ENCODE assay signal across 26 mouse cellular contexts in genomic region chr9:29288003-29288704, GRCm38 (mm10).
DNase-seq lines count a peak whose midpoint lies in the region; ATAC-seq lines count a peak whose summit lies in the region.
"Had no signal": no experiment of that assay in that cellular context is flagged by ENCODE, and none has a peak within 500 bp of the region (broad histone marks: within the 10 kb centered on the region; RNA-seq: fewer than 3 reads in every experiment).

No protein-coding gene starts in this region.

- no peaks in the 10 kb centered on the region for H3K9me3 ChIP-seq in heart, embryonic 10.5 days
- no peaks in the 10 kb centered on the region for H3K9me3 ChIP-seq in heart, embryonic 16.5 days (replicated peaks; ENCODE audit: control insufficient read depth, low read length)
- no peaks in the 10 kb centered on the region for H3K9me3 ChIP-seq in forebrain, embryonic 14.5 days (replicated peaks; ENCODE audit: control insufficient read depth, low read length)
- H3K9me3 ChIP-seq in hindbrain, embryonic 13.5 days, result no peaks in the 10 kb centered on the region
- H3K9me3 ChIP-seq: embryonic facial prominence, embryonic 13.5 days; forebrain, embryonic 13.5 days; G1E; hindbrain, embryonic 15.5 days; midbrain, embryonic 12.5 days; neural tube, embryonic 15.5 days; stomach, embryonic 15.5 days had no signal

- WGBS in heart, embryonic 10.5 days, result 48% methylated on average over 7 of the region's 7 CpGs
- WGBS in heart, embryonic 16.5 days, result 37% methylated on average over 7 of the region's 7 CpGs
- 89% methylated on average over 7 of the region's 7 CpGs for WGBS in forebrain, embryonic 14.5 days
- 88% methylated on average over 7 of the region's 7 CpGs for WGBS in hindbrain, embryonic 13.5 days

- ATAC-seq in heart, embryonic 16.5 days (replicated peaks; ENCODE audit: extremely low read depth, insufficient read depth, low FRiP score), result peak; percentile 86
- no peak for ATAC-seq in forebrain, embryonic 14.5 days
- ATAC-seq in hindbrain, embryonic 13.5 days (ENCODE audit: low FRiP score), result no peak
- ATAC-seq: forebrain, embryonic 13.5 days; intestine, embryonic 16.5 days; Patski had no signal

- H3K27me3 ChIP-seq in heart, embryonic 10.5 days (ENCODE audit: insufficient read depth, poor library complexity, severe bottlenecking), result no peaks in the 10 kb centered on the region
- no peaks in the 10 kb centered on the region for H3K27me3 ChIP-seq in heart, embryonic 16.5 days (ENCODE audit: control insufficient read depth, insufficient read depth, low read length)
- H3K27me3 ChIP-seq in forebrain, embryonic 14.5 days (replicated peaks; ENCODE audit: control insufficient read depth, insufficient read depth, low read length), result no peaks in the 10 kb centered on the region
- H3K27me3 ChIP-seq in hindbrain, embryonic 13.5 days, result no peaks in the 10 kb centered on the region
- H3K27me3 ChIP-seq: CH12.LX; embryonic facial prominence, embryonic 13.5 days; forebrain, embryonic 13.5 days; hindbrain, embryonic 15.5 days; midbrain, embryonic 12.5 days; neural tube, embryonic 15.5 days; Patski; stomach, embryonic 15.5 days had no signal

- peaks cover 16% of the 10 kb centered on the region; the same call in 1 of the 2 replicates for H3K4me1 ChIP-seq in heart, embryonic 10.5 days
- H3K4me1 ChIP-seq in heart, embryonic 16.5 days (ENCODE audit: control insufficient read depth, insufficient read depth, low read length), result peaks cover 14% of the 10 kb centered on the region; the same call in 1 of the 2 replicates
- no peaks in the 10 kb centered on the region for H3K4me1 ChIP-seq in forebrain, embryonic 14.5 days (ENCODE audit: control insufficient read depth, insufficient read depth, low read length)
- peaks cover 14% of the 10 kb centered on the region for H3K4me1 ChIP-seq in hindbrain, embryonic 13.5 days (replicated peaks)
- H3K4me1 ChIP-seq: embryonic facial prominence, embryonic 13.5 days; forebrain, embryonic 13.5 days; midbrain, embryonic 12.5 days; stomach, embryonic 15.5 days had no signal

- peak overlapping the region; percentile 29; the same call in 1 of the 2 replicates for H3K27ac ChIP-seq in heart, embryonic 10.5 days
- peak overlapping the region; percentile 80 for H3K27ac ChIP-seq in heart, embryonic 16.5 days (ENCODE audit: low read length)
- no peak overlapping the region for H3K27ac ChIP-seq in forebrain, embryonic 14.5 days (ENCODE audit: low read depth, low read length)
- no peak overlapping the region for H3K27ac ChIP-seq in hindbrain, embryonic 13.5 days
- H3K27ac ChIP-seq: embryonic facial prominence, embryonic 13.5 days; forebrain, embryonic 13.5 days; hindbrain, embryonic 15.5 days; midbrain, embryonic 12.5 days; neural tube, embryonic 15.5 days; stomach, embryonic 15.5 days had no signal

- intact Hi-C loops in heart, postnatal 14 days (cut with DNase I), result no loop called here

- H3K36me3 ChIP-seq in heart, embryonic 10.5 days, result no peaks in the 10 kb centered on the region
- no peaks in the 10 kb centered on the region for H3K36me3 ChIP-seq in heart, embryonic 16.5 days (ENCODE audit: control insufficient read depth, insufficient read depth)
- no peaks in the 10 kb centered on the region for H3K36me3 ChIP-seq in forebrain, embryonic 14.5 days (ENCODE audit: control insufficient read depth, insufficient read depth, low read length)
- H3K36me3 ChIP-seq in hindbrain, embryonic 13.5 days, result no peaks in the 10 kb centered on the region
- H3K36me3 ChIP-seq: embryonic facial prominence, embryonic 13.5 days; G1E; hindbrain, embryonic 15.5 days; midbrain, embryonic 12.5 days; neural tube, embryonic 15.5 days; stomach, embryonic 15.5 days had no signal

- H3K4me2 ChIP-seq in heart, embryonic 16.5 days (ENCODE audit: low read depth, low read length), result peak overlapping the region; percentile 46
- H3K4me2 ChIP-seq in forebrain, embryonic 14.5 days (ENCODE audit: low read length), result no peak overlapping the region
- no peak overlapping the region for H3K4me2 ChIP-seq in hindbrain, embryonic 13.5 days
- H3K4me2 ChIP-seq: embryonic facial prominence, embryonic 13.5 days; forebrain, embryonic 13.5 days; hindbrain, embryonic 15.5 days; midbrain, embryonic 12.5 days; neural tube, embryonic 15.5 days; stomach, embryonic 15.5 days had no signal

- no peak overlapping the region for H3K9ac ChIP-seq in heart, embryonic 16.5 days (ENCODE audit: low read length)
- no peak overlapping the region for H3K9ac ChIP-seq in forebrain, embryonic 14.5 days (ENCODE audit: low read length)
- H3K9ac ChIP-seq in hindbrain, embryonic 13.5 days, result no peak overlapping the region
- H3K9ac ChIP-seq: embryonic facial prominence, embryonic 13.5 days; forebrain, embryonic 13.5 days; hindbrain, embryonic 15.5 days; midbrain, embryonic 12.5 days; neural tube, embryonic 15.5 days; stomach, embryonic 15.5 days had no signal

- no peak overlapping the region for H3K4me3 ChIP-seq in heart, embryonic 10.5 days
- no peak overlapping the region; the same call in 1 of the 2 replicates for H3K4me3 ChIP-seq in heart, embryonic 16.5 days (ENCODE audit: low read length)
- no peak overlapping the region for H3K4me3 ChIP-seq in forebrain, embryonic 14.5 days (ENCODE audit: low read depth, low read length)
- H3K4me3 ChIP-seq in hindbrain, embryonic 13.5 days, result no peak overlapping the region
- H3K4me3 ChIP-seq: embryonic facial prominence, embryonic 13.5 days; erythroblast, embryonic 14.5 days; forebrain, embryonic 13.5 days; hindbrain, embryonic 15.5 days; midbrain, embryonic 12.5 days; neural tube, embryonic 15.5 days; stomach, embryonic 15.5 days had no signal

- DNase-seq in heart, adult 18-20 months, result peak; percentile 47
- no peak for DNase-seq in heart, postnatal 14 days
- peak; percentile 82 for DNase-seq in brain, adult 2 months (ENCODE audit: low read depth, low spot score)
- no peak for DNase-seq in heart, embryonic 10.5 days (ENCODE audit: low spot score)
- no peak for DNase-seq in forebrain, embryonic 14.5 days (ENCODE audit: low spot score)
- DNase-seq: adrenal gland, adult 2 months; B cell, adult 2 months; embryo, embryonic 11 days; gastrocnemius, postnatal 10 days; kidney, postnatal 25 days; layer of hippocampus, postnatal 36 days; right cerebral cortex, adult 18-20 months; thymus, postnatal 25 days had no signal

Comparison
In these comparisons a context has a peak if more than half of its experiments do, and no peak if none do; other contexts are left out.
1. DNase-seq: peak in heart, adult 18-20 months (2 of 2) and brain, adult 2 months (single experiment); none in heart, postnatal 14 days (0 of 2), heart, embryonic 10.5 days (single experiment) and forebrain, embryonic 14.5 days (single experiment).
2. H3K27ac ChIP-seq: peak in heart, embryonic 10.5 days (single experiment) and heart, embryonic 16.5 days (single experiment); none in forebrain, embryonic 14.5 days (single experiment) and hindbrain, embryonic 13.5 days (single experiment).